Mouse (Mus musculus) intestine, embryonic 16.5 days (tissue): ENCODE data around the gene Zfp598. TPM values are rescaled to one million over a fixed set of nuclear protein-coding genes. Genes with fewer than 3 reads are reported as not detected.

Experiments used
- ATAC-seq: fragments of 200-750 bp; cut with Nextera tagmentation; 2 replicates; pipeline ENCODE4 v1.8.0; 2017; ENCODE audit warnings: moderate TSS enrichment, moderate library complexity
- H3K27ac ChIP-seq: fragments of 300-500 bp; sonication (generic); 2 replicates; pipeline ENCODE4 v1.5.1; 2014; ENCODE audit warnings: mild to moderate bottlenecking, low read length
- H3K27me3 ChIP-seq: fragments of 300-500 bp; sonication (generic); replicated peaks from 2 replicates; pipeline ENCODE4 v1.6.1; 2014; ENCODE audit warnings: low read length, control low read depth, mixed read lengths; ENCODE audit not compliant: control insufficient read depth, insufficient read depth
- H3K36me3 ChIP-seq: fragments of 300-500 bp; sonication (generic); 2 replicates; pipeline ENCODE4 v1.6.1; 2014; ENCODE audit warnings: low read length, control low read depth; ENCODE audit not compliant: control insufficient read depth, insufficient read depth
- H3K4me1 ChIP-seq: fragments of 300-500 bp; sonication (generic); 2 replicates; pipeline ENCODE4 v1.6.1; 2014; ENCODE audit warnings: low read length, control low read depth, mixed read lengths; ENCODE audit not compliant: control insufficient read depth, insufficient read depth
- H3K4me2 ChIP-seq: fragments of 300-500 bp; sonication (generic); 2 replicates; pipeline ENCODE4 v1.6.1; 2014; ENCODE audit warnings: low read depth, low read length, control low read depth
- H3K4me3 ChIP-seq: fragments of 300-500 bp; sonication (generic); 2 replicates; pipeline ENCODE4 v1.5.1; 2014; ENCODE audit warnings: mild to moderate bottlenecking, low read length
- H3K9ac ChIP-seq: fragments of 300-500 bp; sonication (generic); 2 replicates; pipeline ENCODE4 v1.6.1; 2014; ENCODE audit warnings: low read depth, low read length
- H3K9me3 ChIP-seq: fragments of 300-500 bp; sonication (generic); 2 replicates; pipeline ENCODE4 v1.6.1; 2016; ENCODE audit warnings: low read length, control low read depth; ENCODE audit not compliant: control insufficient read depth
- WGBS: fragments of 180-500 bp; shearing (Covaris S2); extraction: QIAGEN DNeasy Blood & Tissue Kit; methylation state at CpG from one replicate; pipeline ENCODE4 v1.1.7; 2014; 5-methylcytosine and 5-hydroxymethylcytosine counted together
- polyA plus RNA-seq: library from polyadenylated mRNA; unstranded; fragments of >200 nt; fragmentation: Nextera tagmentation; extraction: Ambion mirVana; gene quantifications from 2 replicates; pipeline ENCODE4 v1.2.1, GENCODE M21; 2015

The Zfp598 gene
- polyA plus RNA-seq, 1 experiment from 2014 or later = 11.0 TPM

- H3K9me3 ChIP-seq = no peaks in the 10 kb centered on the region
- peaks cover 7% of the 10 kb centered on the region for H3K36me3 ChIP-seq
- H3K27me3 ChIP-seq = no peaks in the 10 kb centered on the region
- peak overlapping the region; percentile 89 for H3K4me3 ChIP-seq
- peak overlapping the region; percentile 58 for H3K4me2 ChIP-seq
- 33% methylated on average over 13 of the region's 13 CpGs for WGBS
- H3K27ac ChIP-seq = peak overlapping the region; percentile 23; the same call in 1 of the 2 replicates
- peak overlapping the region; percentile 60 for H3K9ac ChIP-seq
- ATAC-seq = no peak
- peaks cover 19% of the 10 kb centered on the region for H3K4me1 ChIP-seq
Measured at GRCm38 (mm10) chr17:24722220-24722924, 52.9 kb downstream of the Zfp598 start.

GRCm38 (mm10) chr17:24723122-24723880, 53.8 kb downstream of the Zfp598 start:
- Histone ChIP-seq H3K4me2 (peak overlapping the region; percentile 58), H3K4me1 (peaks cover 19% of the 10 kb centered on the region), H3K27ac (peak overlapping the region; percentile 90), H3K36me3 (peaks cover 7% of the 10 kb centered on the region), H3K9me3 (no peaks in the 10 kb centered on the region), H3K4me3 (peak overlapping the region; percentile 89), H3K9ac (peak overlapping the region; percentile 89), H3K27me3 (no peaks in the 10 kb centered on the region)
- WGBS = 2% methylated on average over 12 of the region's 12 CpGs
- ATAC-seq = no peak

- peaks cover 16% of the 10 kb centered on the region for H3K4me1 ChIP-seq
- 1% methylated on average over 15 of the region's 15 CpGs for WGBS
- peak overlapping the region; percentile 90 for H3K27ac ChIP-seq
- peaks cover 7% of the 10 kb centered on the region for H3K36me3 ChIP-seq
- H3K4me2 ChIP-seq = peak overlapping the region; percentile 58
- ATAC-seq = peak; percentile 16; the same call in 1 of the 2 replicates
- peak overlapping the region; percentile 89 for H3K9ac ChIP-seq
- peak overlapping the region; percentile 89 for H3K4me3 ChIP-seq
- no peaks in the 10 kb centered on the region for H3K9me3 ChIP-seq
- no peaks in the 10 kb centered on the region for H3K27me3 ChIP-seq
Measured at GRCm38 (mm10) chr17:24723881-24724180, 54.3 kb downstream of the Zfp598 start.

GRCm38 (mm10) chr17:24724184-24724583, 54.7 kb downstream of the Zfp598 start, which contains the start of gene Ndufb10:
Gene Ndufb10 (minus strand): TSS chr17:24724478.
- Histone ChIP-seq H3K9me3 (no peaks in the 10 kb centered on the region), H3K27me3 (no peaks in the 10 kb centered on the region), H3K4me3 (peak within 1 kb of the TSS; percentile 89), H3K27ac (peak within 1 kb of the TSS; percentile 90), H3K4me1 (peaks cover 14% of the 10 kb centered on the region), H3K9ac (peak within 1 kb of the TSS; percentile 89), H3K36me3 (peaks cover 7% of the 10 kb centered on the region), H3K4me2 (peak within 1 kb of the TSS; percentile 58)
- ATAC-seq = peak; percentile 74
- 0% methylated on average over 30 of the region's 30 CpGs for WGBS

- H3K9me3 ChIP-seq = no peaks in the 10 kb centered on the region
- 71% methylated on average over 3 of the region's 3 CpGs for WGBS
- H3K9ac ChIP-seq = no peak overlapping the region
- no peaks in the 10 kb centered on the region for H3K27me3 ChIP-seq
- H3K4me3 ChIP-seq = no peak overlapping the region
- H3K4me1 ChIP-seq = peaks cover 14% of the 10 kb centered on the region
- no peak overlapping the region for H3K27ac ChIP-seq
- no peak for ATAC-seq
- H3K36me3 ChIP-seq = peaks cover 7% of the 10 kb centered on the region
- no peak overlapping the region for H3K4me2 ChIP-seq
Measured at GRCm38 (mm10) chr17:24725637-24726390, 56.3 kb downstream of the Zfp598 start.

GRCm38 (mm10) chr17:24727618-24728017, 58.1 kb downstream of the Zfp598 start, which contains the start of gene Rpl3l:
Gene Rpl3l (plus strand): TSS chr17:24727820.
- ATAC-seq = no peak
- Histone ChIP-seq H3K27me3 (no peaks in the 10 kb centered on the region), H3K27ac (no peak within 1 kb of the TSS), H3K4me2 (no peak within 1 kb of the TSS), H3K4me3 (no peak within 1 kb of the TSS), H3K9ac (no peak within 1 kb of the TSS), H3K9me3 (no peaks in the 10 kb centered on the region), H3K4me1 (peaks cover 6% of the 10 kb centered on the region), H3K36me3 (no peaks in the 10 kb centered on the region)
- WGBS = 70% methylated on average over 2 of the region's 2 CpGs

GRCm38 (mm10) chr17:24728184-24728583, 58.7 kb downstream of the Zfp598 start:
- H3K9me3 ChIP-seq = no peaks in the 10 kb centered on the region
- ATAC-seq = no peak
- no peaks in the 10 kb centered on the region for H3K27me3 ChIP-seq
- H3K36me3 ChIP-seq = no peaks in the 10 kb centered on the region
- 68% methylated on average over 17 of the region's 17 CpGs for WGBS
- H3K4me3 ChIP-seq = no peak overlapping the region
- H3K4me2 ChIP-seq = no peak overlapping the region
- no peak overlapping the region for H3K27ac ChIP-seq
- no peak overlapping the region for H3K9ac ChIP-seq
- peaks cover 1% of the 10 kb centered on the region; the same call in 1 of the 2 replicates for H3K4me1 ChIP-seq

- no peaks in the 10 kb centered on the region for H3K4me1 ChIP-seq
- no peak overlapping the region for H3K27ac ChIP-seq
- no peak for ATAC-seq
- no peak overlapping the region for H3K4me3 ChIP-seq
- H3K9me3 ChIP-seq = no peaks in the 10 kb centered on the region
- H3K9ac ChIP-seq = no peak overlapping the region
- WGBS = 58% methylated on average over 6 of the region's 6 CpGs
- no peaks in the 10 kb centered on the region for H3K27me3 ChIP-seq
- no peaks in the 10 kb centered on the region for H3K36me3 ChIP-seq
- no peak overlapping the region for H3K4me2 ChIP-seq
Measured at GRCm38 (mm10) chr17:24729067-24729466, 59.6 kb downstream of the Zfp598 start.

GRCm38 (mm10) chr17:24730787-24731186, 61.3 kb downstream of the Zfp598 start:
- no peak overlapping the region for H3K4me3 ChIP-seq
- H3K4me2 ChIP-seq = no peak overlapping the region
- H3K4me1 ChIP-seq = peaks cover 1% of the 10 kb centered on the region; the same call in 1 of the 2 replicates
- no peak for ATAC-seq
- no peaks in the 10 kb centered on the region for H3K36me3 ChIP-seq
- 82% methylated on average over 14 of the region's 14 CpGs for WGBS
- H3K27me3 ChIP-seq = no peaks in the 10 kb centered on the region
- no peak overlapping the region for H3K9ac ChIP-seq
- no peaks in the 10 kb centered on the region for H3K9me3 ChIP-seq
- no peak overlapping the region for H3K27ac ChIP-seq
